Comparison of ENCODE assay signal across 10 mouse cellular contexts in the genomic region with DNA sequence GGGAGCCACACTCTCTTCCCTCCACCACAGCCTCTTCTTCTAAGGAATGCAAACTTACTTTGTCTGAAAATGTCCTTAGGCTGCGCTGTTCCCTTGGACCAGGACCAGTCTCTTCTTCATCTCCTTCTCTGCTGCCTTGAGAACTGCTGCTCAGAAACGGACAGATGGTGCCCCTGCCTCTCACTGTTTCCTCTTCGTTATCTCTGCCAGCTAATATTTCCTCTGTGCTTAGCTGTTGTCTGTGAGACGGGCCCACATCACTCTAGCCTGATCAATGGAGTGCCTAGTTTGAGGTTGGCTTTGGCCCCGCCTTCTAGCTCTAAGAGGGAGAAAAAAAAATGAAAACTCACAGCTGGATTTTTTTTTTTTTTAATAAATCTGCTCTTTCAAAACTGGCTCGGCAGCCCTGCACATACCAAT.
DNase-seq lines count a peak whose midpoint lies in the region; ATAC-seq and TF ChIP-seq lines count a peak whose summit lies in the region.
"Had no signal": no experiment of that assay in that cellular context is flagged by ENCODE, and none has a peak within 500 bp of the region (broad histone marks: within the 10 kb centered on the region; RNA-seq: fewer than 3 reads in every experiment).

No protein-coding gene starts in this region.

- no peaks in the 10 kb centered on the region for H3K36me3 ChIP-seq in intestine, embryonic 16.5 days (ENCODE audit: control insufficient read depth, insufficient read depth, low read length)
- no peaks in the 10 kb centered on the region for H3K36me3 ChIP-seq in small intestine, adult 2 months (ENCODE audit: control insufficient read depth, insufficient read depth, low read length)

- H3K4me3 ChIP-seq in intestine, embryonic 16.5 days (ENCODE audit: low read length) = peak overlapping the region; percentile 37
- H3K4me3 ChIP-seq in small intestine, adult 2 months (ENCODE audit: low read depth, low read length) = peak overlapping the region; percentile 50

- H3K27me3 ChIP-seq in intestine, embryonic 16.5 days (replicated peaks; ENCODE audit: control insufficient read depth, insufficient read depth, low read length) = no peaks in the 10 kb centered on the region
- no peaks in the 10 kb centered on the region for H3K27me3 ChIP-seq in small intestine, adult 2 months (ENCODE audit: control insufficient read depth, insufficient read depth, low read length)

- DNase-seq in cerebellum, postnatal 36 days = peak; percentile 8
- no peak for DNase-seq in cerebellum, adult 18-20 months
- peak; percentile 13 for DNase-seq in left cerebral cortex, postnatal 4 days
- no peak for DNase-seq in left cerebral cortex, postnatal 10 days (ENCODE audit: extremely low spot score in 1 of 2, low spot score in 2 of 2)
- no peak for DNase-seq in thymus, postnatal 25 days
- no peak for DNase-seq in layer of hippocampus, adult 9-10 months (ENCODE audit: low spot score)
- DNase-seq: cerebellum, adult 11-12 months; gastrocnemius, postnatal 14 days had no signal

- intact Hi-C loops in left cerebral cortex, postnatal 4 days (cut with DNase I) = no loop called here
- intact Hi-C loops in left cerebral cortex, postnatal 10 days (cut with DNase I) = no loop called here

- H3K9ac ChIP-seq in intestine, embryonic 16.5 days (ENCODE audit: low read depth, low read length) = peak overlapping the region; percentile 37

- TF ChIP-seq POLR2A in small intestine, adult 2 months (IDR thresholded peaks at IDR 0.05; ENCODE audit: low read depth, low read length) = no peak

- peak overlapping the region; percentile 65 for H3K27ac ChIP-seq in intestine, embryonic 16.5 days (ENCODE audit: low read length)
- peak overlapping the region; percentile 63 for H3K27ac ChIP-seq in small intestine, adult 2 months (ENCODE audit: insufficient read depth, low read depth, low read length)

- ATAC-seq in intestine, embryonic 16.5 days = peak; percentile 62; the same call in 1 of the 2 replicates

- TF ChIP-seq CTCF in small intestine, adult 2 months (IDR thresholded peaks at IDR 0.05; ENCODE audit: extremely low read depth, insufficient read length, insufficient replicate concordance, low read depth, low read length) = no peak

- H3K9me3 ChIP-seq in intestine, embryonic 16.5 days (ENCODE audit: control insufficient read depth, low read length) = no peaks in the 10 kb centered on the region

- 0 out of 2 replicates have a peak overlapping the region, but pooled peaks have one; percentile 15 for H3K4me2 ChIP-seq in intestine, embryonic 16.5 days (ENCODE audit: low read depth, low read length)

- WGBS in intestine, embryonic 16.5 days = 27% methylated on average over 6 of the region's 6 CpGs
- 40% methylated on average over 6 of the region's 6 CpGs for WGBS in small intestine, adult 2 months

- H3K4me1 ChIP-seq in intestine, embryonic 16.5 days (ENCODE audit: control insufficient read depth, insufficient read depth, low read length) = no peaks in the 10 kb centered on the region
- H3K4me1 ChIP-seq in small intestine, adult 2 months (ENCODE audit: control insufficient read depth, insufficient read depth, insufficient read length, low read length) = no peaks in the 10 kb centered on the region

Comparison
In these comparisons a context has a peak if more than half of its experiments do, and no peak if none do; other contexts are left out.
1. DNase-seq: peak in cerebellum, postnatal 36 days (2 of 2) and left cerebral cortex, postnatal 4 days (single experiment); none in cerebellum, adult 18-20 months (0 of 2), left cerebral cortex, postnatal 10 days (0 of 2), thymus, postnatal 25 days (single experiment) and layer of hippocampus, adult 9-10 months (single experiment).